Mouse (Mus musculus) Patski (cell line): ENCODE results near the gene Trak1. TPM values are rescaled to one million over a fixed set of nuclear protein-coding genes. Genes with fewer than 3 reads are reported as not detected.

Experiments
- ATAC-seq: fragments of 100-300 bp; one replicate; pipeline ENCODE4 v1.8.0; 2021
- CTCF ChIA-PET: fragments of 350-600 bp; sonication (Branson Sonifier 250); formaldehyde crosslinking; loops from one replicate; lab custom pipeline; 2022; ENCODE audit warnings: inconsistent platforms; lab: Charles Lee
- POLR2A ChIA-PET: fragments of 350-600 bp; sonication (Branson Sonifier 250); formaldehyde crosslinking; loops from one replicate; lab custom pipeline; 2022; ENCODE audit warnings: antibody characterized with exemption, inconsistent platforms; lab: Charles Lee
- DNase-seq: peaks from one replicate; pipeline ENCODE4 v3.0.0-alpha.2; 2011; ENCODE audit warnings: low read depth, low spot score
- H3K27me3 ChIP-seq: fragments of 371-371 bp; one replicate; pipeline ENCODE4 v1.5.1; 2021
- CTCF ChIP-seq: fragments of 100-300 bp; IDR thresholded peaks from one replicate; pipeline ENCODE4 v1.5.1; 2021
- in situ Hi-C: fragments of 300-500 bp; cut with MboI; formaldehyde crosslinking; loops from 3 replicates; pipeline ENCODE4 v1.11.1; 2018; ENCODE audit warnings: low pct_unique_long_range_greater_than_20kb, mixed read lengths
- polyA plus RNA-seq: library from polyadenylated mRNA; unstranded; gene quantifications from one replicate; pipeline ENCODE4 v1.2.3, GENCODE M21; 2021

Gene Trak1
- polyA plus RNA-seq, 1 experiment from 2014 or later = 49.4 TPM

DNA sequence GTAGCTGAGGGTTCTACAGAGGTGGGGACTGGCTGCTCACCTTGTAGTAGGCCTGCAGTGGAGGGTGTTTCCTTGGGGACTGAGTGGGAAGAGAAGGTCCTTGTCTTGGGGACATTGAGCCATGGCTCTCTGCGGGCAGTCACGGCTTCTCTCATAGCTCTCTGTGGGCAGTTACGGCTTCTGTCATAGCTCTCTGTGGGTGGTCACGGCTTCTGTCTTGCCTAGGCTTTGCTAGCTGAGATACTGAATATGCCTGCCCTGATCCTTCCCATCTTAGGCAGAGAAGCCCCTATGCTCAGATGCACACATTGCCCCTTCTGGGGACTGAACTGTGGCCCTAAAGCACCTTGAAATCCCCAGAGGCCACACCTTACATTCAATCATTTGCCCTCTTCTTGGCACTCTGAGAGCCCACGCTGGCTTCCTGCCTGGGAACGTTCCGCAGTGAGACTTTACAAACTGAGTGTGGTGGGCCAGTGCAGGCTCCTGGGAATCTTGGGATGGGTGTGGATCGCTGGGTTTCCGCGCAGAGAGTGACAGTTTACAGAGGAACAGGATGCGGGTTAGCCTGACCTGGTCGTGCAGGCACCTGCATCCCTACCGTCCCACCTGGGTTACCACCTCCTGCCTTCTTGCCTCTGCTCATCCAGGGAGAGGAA, 91.1 kb downstream of the Trak1 start:
- H3K27me3 ChIP-seq = no peaks in the 10 kb centered on the region
- DNase-seq (no peak), ATAC-seq (no peak)
- POLR2A ChIA-PET = no interaction called here
- in situ Hi-C loops = loop anchor here (5.0 kb wide), 1 partner anchor 59 kb away; no protein-coding TSS in a partner anchor
- TF ChIP-seq CTCF = no peak
- CTCF ChIA-PET = no interaction called here

GRCm38 (mm10) chr9:121389258-121389657, 92.0 kb downstream of the Trak1 start:
- TF ChIP-seq CTCF = no peak
- DNase-seq (no peak), ATAC-seq (no peak)
- in situ Hi-C loops = loop anchor here (5.0 kb wide), 1 partner anchor 58 kb away; no protein-coding TSS in a partner anchor
- CTCF ChIA-PET = interaction anchor here (0.7 kb wide), 1 partner anchor 71 kb away, joined by 3 read pairs; no protein-coding TSS in a partner anchor
- POLR2A ChIA-PET = no interaction called here
- no peaks in the 10 kb centered on the region for H3K27me3 ChIP-seq

DNA sequence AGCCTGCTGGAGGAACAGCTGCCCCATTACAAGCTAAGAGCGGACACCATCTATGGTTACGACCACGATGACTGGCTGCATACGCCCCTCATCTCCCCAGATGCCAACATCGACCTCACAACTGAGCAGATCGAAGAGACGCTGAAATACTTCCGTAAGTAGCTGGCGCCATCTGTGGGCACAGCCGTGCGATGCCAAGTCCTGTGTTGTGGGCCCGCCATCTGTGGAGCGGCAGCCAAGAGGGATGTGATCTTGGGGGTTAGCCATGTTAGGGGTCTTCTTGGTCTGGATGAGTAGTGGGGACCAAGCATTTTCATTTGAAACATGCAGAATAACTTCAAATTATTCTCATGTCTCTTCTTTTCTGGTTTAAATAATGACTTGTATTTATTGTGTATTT, 94.6 kb downstream of the Trak1 start:
- in situ Hi-C loops = no loop called here
- ATAC-seq (no peak), DNase-seq (no peak)
- CTCF ChIA-PET = interaction anchor here (0.9 to 2.0 kb wide), 12 partner anchors 8 to 146 kb away, joined by 3 to 6 read pairs (median 3); no protein-coding TSS in a partner anchor
- no peaks in the 10 kb centered on the region for H3K27me3 ChIP-seq
- no peak for TF ChIP-seq CTCF
- POLR2A ChIA-PET = no interaction called here

GRCm38 (mm10) chr9:121392427-121392826, 95.1 kb downstream of the Trak1 start:
- ChIA-PET POLR2A (interaction anchor here (0.6 kb wide), 1 partner anchor 9 kb away, joined by 4 read pairs; no protein-coding TSS in a partner anchor), CTCF (interaction anchor here (0.7 to 2.0 kb wide), 14 partner anchors 8 to 213 kb away, joined by 3 to 6 read pairs (median 3); no protein-coding TSS in a partner anchor)
- ATAC-seq (no peak), DNase-seq (no peak)
- no peaks in the 10 kb centered on the region for H3K27me3 ChIP-seq
- in situ Hi-C loops = no loop called here
- peak; percentile 77 for TF ChIP-seq CTCF

DNA sequence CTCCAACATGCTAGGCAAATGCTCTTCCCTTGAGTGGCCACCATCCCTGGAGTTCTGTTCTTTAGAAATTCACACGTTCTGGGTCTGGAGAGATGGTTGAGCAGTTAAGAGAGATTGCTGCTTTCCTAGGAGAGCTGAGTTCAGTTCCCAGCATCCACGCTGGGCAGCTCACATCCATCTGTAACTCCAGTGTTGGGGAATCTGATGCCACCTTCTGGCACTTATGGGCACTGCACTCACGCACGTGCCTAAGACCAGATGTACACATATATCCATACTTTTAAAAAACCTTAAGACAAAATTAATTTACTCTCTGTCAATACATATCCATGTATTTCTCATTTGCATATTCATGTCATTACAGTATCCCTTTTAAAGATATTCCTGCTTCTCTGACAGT, 95.8 kb downstream of the Trak1 start:
- DNase-seq (no peak), ATAC-seq (no peak)
- H3K27me3 ChIP-seq = no peaks in the 10 kb centered on the region
- in situ Hi-C loops = no loop called here
- TF ChIP-seq CTCF = no peak
- POLR2A ChIA-PET = interaction anchor here (0.6 kb wide), 1 partner anchor 9 kb away, joined by 4 read pairs; no protein-coding TSS in a partner anchor
- CTCF ChIA-PET = interaction anchor here (0.7 to 2.0 kb wide), 10 partner anchors 8 to 212 kb away, joined by 3 to 6 read pairs (median 3); no protein-coding TSS in a partner anchor

GRCm38 (mm10) chr9:121394882-121395281, 97.6 kb downstream of the Trak1 start:
- in situ Hi-C loops = loop anchor here (5.0 kb wide), 1 partner anchor 202 kb away; no protein-coding TSS in a partner anchor
- no peaks in the 10 kb centered on the region for H3K27me3 ChIP-seq
- POLR2A ChIA-PET = no interaction called here
- DNase-seq (no peak), ATAC-seq (no peak)
- CTCF ChIA-PET = no interaction called here
- no peak for TF ChIP-seq CTCF

GRCm38 (mm10) chr9:121395812-121396211, 98.5 kb downstream of the Trak1 start:
- in situ Hi-C loops = loop anchor here (5.0 kb wide), 1 partner anchor 201 kb away; no protein-coding TSS in a partner anchor
- DNase-seq (no peak), ATAC-seq (peak; percentile 87)
- no peak for TF ChIP-seq CTCF
- POLR2A ChIA-PET = no interaction called here
- CTCF ChIA-PET = no interaction called here
- no peaks in the 10 kb centered on the region for H3K27me3 ChIP-seq

- no peaks in the 10 kb centered on the region for H3K27me3 ChIP-seq
- in situ Hi-C loops = loop anchor here (5.0 kb wide), 1 partner anchor 199 kb away; no protein-coding TSS in a partner anchor
- no peak for TF ChIP-seq CTCF
- ChIA-PET CTCF (no interaction called here), POLR2A (no interaction called here)
- ATAC-seq (no peak), DNase-seq (no peak)
These were observed 100.9 kb downstream of the Trak1 start for GRCm38 (mm10) chr9:121398100-121398760.

DNA sequence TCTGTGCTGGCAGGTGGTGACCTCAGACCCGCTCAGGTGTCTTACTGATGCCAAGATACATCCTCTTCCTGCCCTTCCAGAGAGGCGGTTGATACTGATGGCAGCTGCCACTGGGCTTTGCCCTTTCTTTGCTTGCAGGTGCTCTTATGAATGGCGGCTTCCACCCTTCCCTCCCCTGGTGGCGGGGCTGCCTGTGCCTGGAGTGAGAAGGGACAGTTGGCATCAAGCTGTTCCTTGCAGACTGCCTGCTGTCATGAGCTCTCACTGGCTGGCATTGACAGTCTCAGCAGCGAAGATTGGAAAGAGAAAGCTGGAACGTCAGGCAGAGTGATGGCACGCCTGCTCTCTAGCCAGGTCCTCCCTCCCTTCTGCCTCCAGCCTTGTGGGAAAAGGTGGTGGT, 101.5 kb downstream of the Trak1 start:
- DNase-seq (no peak), ATAC-seq (no peak)
- ChIA-PET CTCF (no interaction called here), POLR2A (no interaction called here)
- H3K27me3 ChIP-seq = no peaks in the 10 kb centered on the region
- TF ChIP-seq CTCF = no peak
- in situ Hi-C loops = loop anchor here (5.0 kb wide), 1 partner anchor 199 kb away; no protein-coding TSS in a partner anchor

DNA sequence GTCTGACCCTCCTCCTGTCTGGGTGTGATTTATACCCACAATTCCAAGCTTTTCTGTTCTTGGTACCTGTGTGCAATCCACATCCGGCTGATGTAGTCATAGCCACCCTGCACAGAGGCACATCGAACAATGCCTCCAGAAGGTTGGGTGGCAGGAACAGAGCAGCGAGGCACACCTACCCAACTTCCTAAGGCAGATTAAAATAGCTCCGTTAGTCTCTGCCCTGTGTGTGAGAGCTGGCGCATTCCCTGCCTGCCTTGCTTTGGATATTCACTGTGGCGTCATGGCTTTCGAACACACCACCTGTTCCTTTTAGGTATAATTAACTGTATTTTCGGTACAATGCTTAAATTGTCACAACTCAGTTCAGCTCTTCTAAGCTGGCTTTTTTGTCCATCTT, 103.3 kb downstream of the Trak1 start:
- H3K27me3 ChIP-seq = no peaks in the 10 kb centered on the region
- ChIA-PET POLR2A (no interaction called here), CTCF (interaction anchor here (1.3 kb wide), 1 partner anchor 8 kb away, joined by 3 read pairs; no protein-coding TSS in a partner anchor)
- no peak for ATAC-seq
- DNase-seq = no peak
- in situ Hi-C loops = no loop called here
- no peak for TF ChIP-seq CTCF
